Mouse (Mus musculus): ENCODE data around the gene Fam83g.
A peak's percentile ranks its signal among the peaks of the same experiment; 100 is the strongest.

Gene Fam83g

DNA sequence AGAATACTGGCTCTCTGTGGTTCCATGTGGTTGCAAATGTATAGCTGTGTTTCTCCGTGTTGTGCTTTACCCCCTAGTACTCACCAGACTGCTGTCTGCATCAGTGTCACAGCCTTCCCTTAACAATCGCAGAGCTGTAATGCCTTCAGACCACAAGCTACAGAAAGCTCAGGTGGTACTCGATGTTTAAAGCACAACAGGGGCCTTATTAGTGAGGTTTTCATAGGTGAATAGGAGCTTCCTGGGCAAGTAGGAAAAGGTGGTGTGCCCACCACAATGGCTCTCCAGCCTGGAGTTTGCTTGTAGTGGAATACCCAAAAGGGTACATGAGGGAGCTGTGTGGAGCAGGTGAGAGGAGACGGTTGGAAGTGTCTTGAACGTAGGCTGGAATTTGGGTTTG, 31.7 kb upstream of the Fam83g start:
- DNase-seq (ENCODE audit: low read depth, low spot score), result no peak

DNA sequence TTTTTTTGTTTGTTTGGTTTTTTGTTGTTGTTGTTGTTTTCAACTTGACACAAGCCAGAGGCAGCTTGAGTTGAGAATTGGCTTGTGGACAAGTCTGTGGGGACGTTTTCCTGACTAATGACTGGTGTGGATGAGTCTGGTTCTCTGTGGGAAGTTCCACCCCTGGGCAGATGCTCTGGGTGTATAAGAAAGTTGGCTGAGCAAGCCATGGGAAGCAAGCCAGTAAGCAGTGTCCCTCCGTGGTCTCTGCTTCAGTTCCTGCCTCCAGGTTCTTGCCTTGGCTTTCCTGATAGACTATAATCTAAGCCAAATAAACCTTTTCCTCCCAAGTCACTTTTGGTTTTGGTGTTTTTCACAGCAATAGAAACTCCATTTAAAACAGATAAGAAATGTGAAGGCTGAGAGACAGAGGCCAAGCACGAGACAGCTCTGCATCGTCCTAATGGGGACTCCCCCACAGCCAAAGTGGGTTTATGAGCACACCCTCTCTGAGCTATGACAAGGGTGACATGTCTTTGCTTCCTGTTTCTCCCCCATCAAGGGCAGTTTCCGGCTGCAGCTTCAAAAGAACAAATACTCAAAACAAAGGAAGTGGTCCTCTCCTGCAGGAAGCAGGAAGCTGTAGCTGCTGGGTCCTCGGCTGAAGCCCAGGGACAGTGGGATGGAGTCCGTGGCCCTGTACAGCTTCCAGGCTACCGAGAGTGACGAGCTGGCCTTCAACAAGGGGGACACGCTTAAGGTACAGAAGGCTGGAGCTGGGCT, 31.0 kb upstream of the Fam83g start, which contains the start of gene Grap:
Grap (plus strand) TSS at position 580 of the 762 bp plus-strand sequence.
- peak; percentile 27 for DNase-seq (ENCODE audit: low read depth, low spot score)

DNA sequence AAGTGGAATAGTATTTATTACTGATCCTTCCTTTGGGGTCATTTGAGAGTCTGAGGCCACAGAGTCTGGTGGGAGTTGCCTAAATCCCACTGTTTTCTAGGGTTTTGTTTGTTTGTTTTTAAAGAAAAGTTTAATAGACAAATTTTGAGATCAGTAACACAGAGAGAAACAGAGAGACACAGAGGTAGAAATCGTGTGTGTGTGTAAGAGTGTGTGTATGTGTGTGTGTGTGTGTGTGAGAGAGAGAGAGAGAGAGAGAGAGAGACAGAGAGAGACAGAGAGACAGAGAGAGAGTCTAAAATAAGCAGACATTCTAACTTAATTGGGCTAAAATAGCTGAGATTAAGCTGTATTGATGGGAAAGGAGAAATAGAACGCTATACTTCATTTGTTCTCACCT, 30.3 kb upstream of the Fam83g start:
- DNase-seq (ENCODE audit: low read depth, low spot score), result no peak

DNA sequence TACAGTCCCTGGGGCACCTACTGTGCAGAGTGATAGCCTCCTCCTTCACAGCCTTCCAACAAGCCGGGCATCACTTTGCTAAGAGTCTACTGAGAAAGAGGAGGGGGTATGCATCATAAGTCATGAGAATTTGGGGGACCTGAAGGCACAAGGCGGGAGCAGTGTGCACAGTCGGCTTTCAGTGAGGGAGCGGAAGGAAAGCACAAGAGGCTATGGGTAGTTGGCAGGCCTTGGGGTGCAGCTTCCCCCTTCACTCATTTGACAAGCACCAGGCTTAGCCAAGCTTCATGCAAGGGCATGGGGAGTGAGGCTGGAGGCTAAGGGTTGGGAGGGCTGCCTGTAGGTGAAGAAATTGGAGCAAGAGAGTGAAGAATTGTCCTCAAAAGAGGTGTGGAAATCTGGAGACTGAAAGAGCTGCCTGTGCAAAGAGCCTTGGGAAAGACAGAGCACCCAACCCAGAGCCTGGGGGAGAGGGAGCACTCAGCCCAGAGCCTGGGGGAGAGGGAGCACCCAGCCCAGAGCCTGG, 29.0 kb upstream of the Fam83g start:
- DNase-seq (ENCODE audit: low read depth, low spot score), result no peak

DNA sequence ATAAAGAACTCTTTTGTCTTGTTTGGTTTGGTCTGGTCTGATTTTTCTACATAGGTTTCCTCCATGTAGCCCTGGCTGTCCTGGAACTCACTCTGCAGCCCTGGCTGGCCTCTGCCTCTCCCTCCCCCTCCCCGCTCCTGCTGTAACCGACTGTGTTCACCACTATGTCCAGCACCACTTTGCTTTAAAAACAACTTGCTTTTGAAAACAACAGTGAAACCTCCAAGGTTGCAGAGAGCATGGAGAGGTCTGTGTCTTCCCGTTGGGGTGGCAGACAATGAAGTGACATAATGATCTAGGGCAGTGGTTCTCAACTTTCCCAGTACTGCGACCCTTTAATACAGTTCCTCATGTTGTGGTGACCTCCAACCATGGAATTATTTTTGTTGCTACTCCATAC, 28.2 kb upstream of the Fam83g start:
- DNase-seq (ENCODE audit: low read depth, low spot score), result no peak

DNA sequence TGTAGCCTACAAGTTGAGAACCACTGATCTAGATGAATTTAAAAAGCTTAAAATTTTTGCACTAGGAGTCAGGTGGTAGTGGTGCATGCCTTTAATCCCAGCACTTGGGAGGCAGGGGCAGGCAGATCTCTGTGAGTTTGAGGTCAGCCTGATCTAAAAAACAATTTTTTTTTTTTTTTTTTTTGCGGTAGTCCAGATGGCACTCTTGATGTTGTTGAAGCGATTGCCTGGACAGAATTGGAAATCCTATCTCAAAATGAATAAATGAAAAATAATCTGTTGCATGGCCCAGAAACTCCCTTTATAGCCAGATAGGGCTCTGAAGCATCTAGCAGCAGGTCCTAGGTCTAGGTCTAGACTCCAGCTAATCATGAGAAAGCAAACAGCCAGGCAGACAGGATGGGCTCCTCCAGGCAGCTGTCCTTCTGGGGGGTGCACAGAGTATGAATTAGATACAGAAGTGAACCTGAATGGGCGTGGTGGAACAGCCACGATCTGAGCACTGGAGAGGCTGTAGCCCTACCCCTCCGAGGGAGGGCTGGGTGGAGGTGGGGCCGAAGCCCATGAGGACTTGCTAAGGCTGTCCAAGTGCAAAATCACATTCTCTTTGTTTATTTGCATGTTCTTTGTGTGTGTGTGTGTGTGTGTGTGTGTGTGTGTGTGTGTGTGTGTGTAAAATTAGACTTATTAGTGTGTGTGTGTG, 27.6 kb upstream of the Fam83g start:
- no peak for DNase-seq (ENCODE audit: low read depth, low spot score)

DNA sequence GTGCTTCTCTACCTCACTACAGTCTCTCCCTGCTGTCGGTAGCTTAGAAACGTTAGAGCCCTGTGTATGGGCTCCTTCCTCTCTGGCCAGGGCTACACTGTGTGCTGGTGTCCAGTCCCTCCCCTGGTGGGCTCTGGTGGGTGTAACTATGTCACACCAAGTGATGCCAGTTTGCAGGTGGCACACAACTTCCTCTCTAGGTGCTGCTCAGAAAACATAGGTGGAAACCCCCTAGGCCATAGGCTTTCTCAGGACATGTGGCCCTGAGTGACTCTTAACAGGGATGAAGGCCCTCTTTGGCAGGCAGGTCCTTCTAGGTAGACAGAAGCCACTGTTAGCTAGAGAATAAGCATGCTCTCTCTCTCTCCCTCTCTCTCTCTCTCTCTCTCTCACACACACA, 26.5 kb upstream of the Fam83g start:
- DNase-seq (ENCODE audit: low read depth, low spot score), result no peak

DNA sequence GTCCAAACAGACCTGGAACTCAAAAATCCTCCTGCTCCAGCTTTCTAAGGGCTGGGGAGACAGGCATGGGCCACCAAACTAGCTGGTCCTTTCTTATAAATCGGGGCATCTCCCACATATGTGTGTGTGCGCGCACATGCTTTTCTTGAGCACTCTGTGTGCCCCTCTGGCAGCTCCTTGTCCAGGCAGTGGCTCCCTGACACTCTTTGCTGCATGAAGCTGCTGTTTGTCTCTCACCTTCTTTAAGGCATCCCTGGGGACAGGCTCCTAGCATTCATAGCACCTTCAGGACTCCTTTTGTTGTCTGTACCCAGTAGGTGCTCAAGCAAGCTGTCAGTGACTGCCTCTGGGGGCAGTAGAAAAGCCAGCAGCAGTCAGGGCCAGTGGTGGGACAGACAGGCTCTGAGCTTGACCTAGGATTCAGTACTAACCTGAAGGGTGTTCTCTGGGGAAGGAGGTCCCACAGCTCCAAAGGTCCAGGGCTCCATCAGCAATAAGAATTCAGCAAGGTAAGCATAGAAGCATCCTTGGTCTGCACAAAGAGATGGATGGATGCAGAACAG, 25.4 kb upstream of the Fam83g start:
- no peak for DNase-seq (ENCODE audit: low read depth, low spot score)

DNA sequence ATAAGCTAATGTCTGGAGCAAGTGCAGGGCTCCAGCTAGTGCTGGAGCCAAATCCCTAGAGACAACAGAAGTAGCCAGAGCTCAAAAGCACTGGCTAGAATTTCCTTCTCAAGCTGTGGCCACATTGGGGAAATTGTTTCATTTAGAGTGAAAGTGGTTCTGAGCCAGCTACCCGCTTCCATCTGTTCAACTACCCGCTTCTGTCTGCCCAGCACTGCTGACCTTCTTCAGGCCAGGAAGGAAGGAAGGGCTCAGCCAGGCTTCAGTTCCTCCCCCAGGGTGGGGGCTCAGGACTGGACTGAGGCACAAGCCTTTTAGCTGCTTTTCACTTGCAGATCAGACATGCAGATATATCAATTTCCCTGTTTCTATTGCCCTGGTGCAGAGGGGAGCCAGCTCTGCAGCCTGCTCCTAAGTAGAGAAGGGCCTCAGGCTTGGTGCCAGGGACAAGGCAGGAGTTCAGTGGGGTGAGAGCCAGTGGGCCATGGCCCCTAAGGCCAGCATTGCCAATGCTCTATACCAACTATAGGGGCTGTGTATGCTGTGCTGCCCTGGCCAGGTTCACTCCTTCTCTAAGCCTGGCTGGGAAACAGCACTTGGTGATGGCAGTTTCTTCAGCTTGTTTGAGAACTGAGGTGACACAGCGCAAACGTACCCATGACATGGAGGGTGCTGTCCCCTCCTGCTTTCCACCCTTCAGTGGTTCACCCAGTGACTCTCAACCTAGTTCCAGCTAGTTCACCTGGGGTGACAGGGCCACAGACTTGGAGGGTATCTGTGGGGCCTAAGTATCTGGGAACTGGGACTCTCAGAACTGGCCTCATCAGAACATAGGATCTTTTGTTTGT, 24.7 kb upstream of the Fam83g start:
- DNase-seq (ENCODE audit: low read depth, low spot score), result no peak

DNA sequence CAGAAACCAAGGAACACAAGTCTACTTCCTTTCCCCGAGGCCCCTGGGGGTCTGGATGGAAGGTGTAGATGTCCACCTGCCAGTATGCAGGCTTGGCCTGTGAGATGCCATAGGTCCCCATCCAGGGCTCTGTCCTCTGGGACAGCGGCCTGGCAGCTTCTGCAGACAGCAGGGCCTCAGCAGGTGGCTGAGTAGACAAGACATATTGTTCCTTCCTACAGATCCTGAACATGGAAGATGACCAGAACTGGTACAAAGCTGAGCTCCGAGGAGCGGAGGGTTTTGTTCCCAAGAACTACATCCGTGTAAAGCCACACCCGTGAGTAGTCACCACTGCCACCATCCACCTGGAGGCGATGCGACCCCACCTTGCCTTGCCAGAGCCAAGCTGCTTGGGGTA, 23.9 kb upstream of the Fam83g start:
- DNase-seq (ENCODE audit: low read depth, low spot score), result no peak

DNA sequence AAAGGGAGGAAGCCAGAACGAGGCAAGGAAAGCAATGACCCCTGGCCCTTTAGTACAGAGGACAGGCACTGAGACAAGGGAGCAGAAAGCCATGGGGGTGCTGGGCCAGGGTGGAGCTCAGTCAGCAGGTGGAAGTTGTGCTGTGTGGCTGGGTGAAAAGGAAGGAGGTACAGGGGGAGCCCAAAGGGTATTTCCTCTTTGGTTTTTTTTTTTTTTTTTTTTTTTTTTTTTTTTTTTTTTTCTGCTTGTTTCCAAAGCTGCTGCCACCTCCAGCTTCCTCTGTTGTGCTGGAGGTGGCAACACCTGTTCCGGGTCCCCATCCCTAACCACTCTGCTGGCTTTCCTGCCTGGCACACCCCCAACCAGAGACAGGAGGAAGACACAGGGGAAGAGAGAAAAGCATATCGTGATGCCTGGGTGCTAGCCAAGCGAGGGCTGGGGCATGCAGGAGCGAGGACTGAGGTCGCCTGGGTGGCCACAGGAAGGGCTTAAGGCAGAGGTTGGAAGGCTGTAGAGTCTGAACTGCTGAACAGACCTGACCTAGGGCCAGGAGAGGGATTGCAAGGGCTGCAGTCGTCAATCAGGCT, 23.0 kb upstream of the Fam83g start:
- DNase-seq (ENCODE audit: low read depth, low spot score), result no peak

DNA sequence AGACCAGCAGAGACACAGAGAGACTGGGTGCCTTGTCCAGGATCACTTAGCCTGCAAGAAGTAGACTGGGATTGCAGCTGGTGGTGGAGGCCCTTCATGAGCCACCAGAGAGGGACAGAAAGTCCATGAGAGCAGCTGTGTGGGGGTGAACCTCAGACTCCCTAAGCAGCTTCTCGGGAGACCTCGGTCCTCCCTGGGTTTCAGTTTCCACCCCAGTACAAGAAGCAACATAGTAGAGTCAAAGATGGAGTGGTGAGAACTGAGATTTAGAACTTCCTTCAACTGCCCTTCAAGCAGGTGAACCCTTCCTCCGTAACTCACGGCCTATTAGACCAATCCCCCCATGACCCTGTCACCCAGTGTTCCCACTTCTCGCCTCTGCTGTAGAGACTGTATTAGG, 21.7 kb upstream of the Fam83g start:
- DNase-seq (ENCODE audit: low read depth, low spot score), result no peak

DNA sequence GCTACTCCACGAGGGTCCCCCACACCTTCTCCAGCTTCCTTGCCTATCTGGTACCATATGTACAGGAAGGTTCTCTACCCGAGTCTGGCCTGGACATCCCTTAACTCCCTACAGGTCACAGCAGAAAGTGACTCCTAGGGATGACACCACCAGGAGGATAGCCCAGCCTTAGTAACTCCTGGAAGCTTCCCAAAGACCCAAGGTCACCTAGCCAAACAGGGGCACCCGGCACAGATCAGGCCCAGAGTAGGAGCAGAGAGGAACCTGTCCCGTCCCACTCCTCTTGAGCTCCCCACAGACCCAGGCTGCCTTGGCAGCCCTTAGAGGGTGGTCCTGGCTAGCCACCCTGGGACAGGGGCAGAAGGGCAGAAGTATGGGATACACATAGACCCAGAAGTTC, 18.5 kb upstream of the Fam83g start:
- DNase-seq (ENCODE audit: low read depth, low spot score), result no peak

DNA sequence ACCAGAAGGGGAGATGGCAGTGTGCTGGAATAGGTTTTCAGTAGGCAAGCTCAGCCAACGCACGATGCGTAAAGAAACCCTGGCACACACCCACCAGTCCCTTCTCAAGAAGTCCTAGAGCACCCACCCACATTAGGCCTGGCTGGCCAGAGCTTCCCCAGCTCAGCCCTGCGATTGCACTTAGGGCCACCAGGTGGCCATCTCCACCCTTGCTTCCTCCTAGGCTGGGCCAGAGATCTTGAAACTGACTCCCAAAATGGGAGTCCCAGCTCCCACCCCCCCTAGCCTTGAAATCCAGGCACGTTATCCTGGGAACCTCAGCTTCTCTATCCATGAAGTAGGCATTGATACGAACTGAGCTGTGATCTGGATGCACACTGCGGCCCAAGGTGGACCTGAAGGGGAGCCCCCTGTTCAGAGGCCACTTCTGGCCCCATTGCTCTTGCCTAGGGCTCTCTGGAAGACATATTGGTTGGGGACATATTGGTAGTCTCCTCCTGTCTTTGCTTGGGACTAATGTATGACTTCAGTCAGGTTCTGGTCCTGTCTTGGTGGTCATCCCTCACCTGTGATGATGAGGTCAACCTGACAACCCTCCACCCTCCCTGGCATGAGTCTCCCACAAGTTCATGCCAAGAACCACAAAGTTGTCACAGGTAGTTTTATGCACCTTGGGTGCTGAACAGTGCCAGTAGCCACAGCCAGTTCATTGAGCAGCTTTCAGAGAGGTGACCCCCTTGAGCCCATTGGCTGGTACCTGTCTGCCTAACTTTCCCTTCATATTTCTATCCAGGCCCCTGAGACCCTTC, 17.7 kb upstream of the Fam83g start:
- DNase-seq (ENCODE audit: low read depth, low spot score), result peak; percentile 71

DNA sequence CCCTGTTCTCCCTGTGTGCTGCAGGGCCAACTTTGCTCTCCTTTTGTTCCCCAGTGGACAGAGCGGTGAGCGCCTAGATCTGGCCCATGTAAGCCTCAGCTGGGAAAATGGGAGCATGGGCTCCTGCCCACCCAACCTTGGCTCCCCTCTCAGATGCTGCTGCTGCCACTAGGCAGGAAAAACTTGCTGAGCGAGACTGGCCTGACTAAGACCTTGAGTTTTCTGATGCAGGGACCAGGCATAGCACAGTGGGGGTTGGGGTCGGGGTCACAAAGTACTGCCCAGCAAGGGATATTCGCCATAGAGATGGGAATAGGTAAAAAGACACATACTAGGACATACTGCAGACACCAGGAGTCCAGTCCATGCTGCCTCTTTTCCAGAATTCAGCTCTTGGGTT, 16.6 kb upstream of the Fam83g start:
- DNase-seq (ENCODE audit: low read depth, low spot score), result no peak

DNA sequence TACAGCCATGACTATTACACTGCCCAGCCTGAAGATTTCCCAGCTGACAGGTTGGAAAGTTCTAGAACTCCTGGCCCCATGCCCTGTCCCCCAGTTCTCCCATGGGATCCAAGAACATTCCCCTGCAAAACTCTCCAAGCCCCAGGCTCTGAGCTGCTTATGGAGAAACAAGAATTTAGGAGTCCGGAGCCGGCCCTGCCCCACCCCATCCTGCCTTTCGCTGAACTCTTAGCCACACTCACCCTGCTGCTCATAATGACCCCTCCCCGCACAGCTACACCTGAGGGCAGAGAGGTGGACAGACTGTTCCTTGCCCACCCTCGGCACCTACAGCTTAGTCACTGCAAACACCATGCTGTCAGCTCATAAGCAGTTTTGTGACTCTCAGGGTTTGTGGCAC, 16.1 kb upstream of the Fam83g start:
- DNase-seq (ENCODE audit: low read depth, low spot score), result no peak

DNA sequence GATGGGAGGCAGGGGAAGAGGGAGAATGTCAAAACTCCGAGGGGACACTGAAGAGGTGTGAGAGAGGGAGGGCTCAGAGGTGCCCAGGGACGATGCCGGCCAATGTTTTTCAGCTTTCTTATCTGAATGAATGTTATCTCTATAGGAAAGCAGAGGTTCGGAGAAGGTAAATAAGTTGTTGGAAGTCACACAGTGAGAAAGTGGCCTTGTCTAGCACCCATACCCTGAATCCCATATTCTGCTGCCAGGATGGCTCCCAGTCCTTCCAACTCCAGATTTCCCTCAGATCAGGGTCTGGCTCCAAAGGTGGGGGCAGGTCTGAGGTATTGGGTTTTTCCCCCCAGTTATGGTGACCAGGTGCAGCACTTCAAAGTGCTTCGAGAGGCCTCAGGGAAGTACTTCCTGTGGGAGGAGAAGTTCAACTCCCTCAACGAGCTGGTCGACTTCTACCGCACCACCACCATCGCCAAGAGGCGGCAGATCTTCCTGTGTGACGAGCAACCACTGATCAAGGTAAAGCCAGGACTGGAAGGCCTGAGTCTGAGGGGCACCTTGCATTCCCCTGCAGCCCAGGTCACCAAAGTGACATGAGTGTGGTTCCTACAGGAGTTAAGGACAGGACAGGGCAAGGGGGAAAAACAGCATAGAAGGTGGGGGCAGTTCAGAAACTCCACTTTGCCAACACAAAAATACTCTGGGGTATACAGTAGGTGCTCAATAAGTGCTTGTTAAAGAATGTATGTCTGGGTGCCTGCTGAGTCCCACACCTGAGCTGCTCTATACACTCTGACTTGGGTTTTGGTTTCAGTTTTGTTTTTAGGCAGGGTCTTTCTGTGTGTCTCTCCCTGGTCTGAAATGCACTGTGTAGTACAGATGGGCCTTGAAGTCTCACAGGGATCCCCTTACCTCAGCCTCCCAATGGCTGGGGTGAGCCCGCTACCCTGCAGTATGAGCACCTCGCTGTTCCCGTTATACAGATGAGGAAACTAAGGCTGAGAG, 14.1 kb upstream of the Fam83g start:
- no peak for DNase-seq (ENCODE audit: low read depth, low spot score)

DNA sequence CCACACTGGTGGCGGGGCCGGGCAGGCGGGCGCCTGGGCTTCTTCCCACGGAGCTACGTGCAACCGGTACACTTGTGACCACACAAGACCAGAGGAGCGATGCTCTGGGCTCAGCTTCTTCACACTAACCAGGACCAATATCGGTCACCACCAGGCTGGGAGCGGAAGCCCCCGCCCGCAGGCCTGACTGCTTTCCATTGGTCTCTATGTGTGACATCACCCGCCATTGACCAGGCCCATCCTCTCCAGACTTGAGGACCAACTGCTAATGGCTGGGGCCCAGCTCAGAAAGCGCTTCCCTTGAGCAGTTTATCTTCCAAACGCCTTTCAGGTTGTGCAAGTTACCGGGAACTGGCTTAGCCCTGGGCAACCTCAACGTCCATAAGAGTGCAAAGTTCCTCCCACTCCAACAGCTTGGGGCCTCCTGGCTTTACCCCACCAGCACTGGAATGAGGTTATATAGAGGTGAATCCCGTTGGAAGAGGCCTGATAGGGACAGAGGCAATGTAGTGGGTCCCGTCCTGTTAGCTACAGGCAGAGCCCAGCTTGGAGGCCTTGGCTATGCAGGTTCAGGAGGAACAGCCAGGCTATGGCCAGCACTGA, 12.0 kb upstream of the Fam83g start:
- no peak for DNase-seq (ENCODE audit: low read depth, low spot score)

DNA sequence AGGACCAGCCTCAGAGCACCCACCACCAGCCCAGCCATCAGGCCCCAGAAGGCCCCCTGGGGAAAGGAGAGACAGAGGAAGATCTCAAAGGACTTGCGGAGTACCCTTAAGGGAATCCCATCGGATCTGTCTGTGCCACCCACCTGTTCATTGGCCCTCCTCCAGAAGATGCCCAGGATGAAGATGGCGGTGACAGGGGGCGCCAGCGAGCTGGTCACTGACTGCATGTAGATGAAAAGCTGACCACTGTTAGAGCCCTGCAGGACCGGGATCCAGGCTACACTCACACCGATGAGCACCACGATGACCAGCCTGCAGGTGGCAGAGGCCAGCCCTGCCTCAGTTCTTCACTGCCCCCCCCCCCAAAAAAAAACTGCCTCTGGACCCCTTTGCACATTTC, 10.2 kb upstream of the Fam83g start:
- no peak for DNase-seq (ENCODE audit: low read depth, low spot score)

All from 3T3-L1 (cell line).